Mouse (Mus musculus) mouse trophoblast stem cell (cell line): ENCODE results near the gene Lrrc34.

Source experiments
- in situ Hi-C, 2 experiments: fragments of 300-500 bp; cut with MseI, MboI; formaldehyde crosslinking; loops; 2 replicates in 1 of 2; 3 replicates in 1 of 2; pipeline ENCODE4 v1.15.1; 2025

Lrrc34 gene

GRCm38 (mm10) chr3:30647440-30648090 is at the start of gene Lrrc34:
Lrrc34 (minus strand) TSS chr3:30647869.
- in situ Hi-C loops, result no loop called here

DNA sequence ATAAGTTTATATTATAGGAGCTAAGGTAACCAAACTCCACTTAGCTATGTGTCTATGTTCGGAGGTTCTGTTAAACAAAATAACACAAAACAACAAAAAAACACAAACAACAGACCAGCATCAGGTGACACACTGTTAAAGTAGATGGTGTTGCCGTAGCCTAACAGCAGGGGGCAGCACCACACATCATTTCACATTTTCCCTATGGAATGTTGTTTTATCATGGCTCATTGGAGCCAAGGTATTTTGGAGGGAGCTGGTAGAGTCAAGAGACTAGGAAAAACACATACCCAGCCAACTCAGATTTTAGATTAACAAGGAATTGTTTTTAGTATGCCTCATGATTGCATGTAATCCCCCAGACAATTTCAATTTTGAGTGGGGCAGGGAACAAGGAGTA is 48.7 kb upstream of the Lrrc34 start:
- in situ Hi-C loops, result no loop called here

- in situ Hi-C loops, result no loop called here
Observed at GRCm38 (mm10) chr3:30695661-30696060, 48.0 kb upstream of the Lrrc34 start.

- in situ Hi-C loops, result no loop called here
Observed at GRCm38 (mm10) chr3:30690976-30691375, 43.3 kb upstream of the Lrrc34 start.

DNA sequence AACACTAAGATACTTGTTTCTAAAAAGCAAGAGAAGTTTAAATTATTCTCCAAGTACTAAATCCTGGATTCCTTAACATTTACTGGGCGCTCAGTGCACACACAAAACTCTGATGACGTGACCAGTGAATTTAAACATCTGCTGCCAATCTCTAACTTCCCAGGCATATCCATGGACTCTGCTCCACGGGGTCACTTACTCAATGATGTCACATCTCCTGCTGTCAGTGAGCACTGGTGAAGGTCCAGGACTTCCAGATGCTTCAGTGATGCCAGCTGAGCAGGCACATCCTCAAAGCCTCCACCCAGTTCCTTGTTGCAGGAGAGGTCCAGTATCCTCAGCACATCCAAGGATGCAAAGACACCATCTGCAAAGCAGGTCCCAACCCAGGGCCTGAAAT is 39.5 kb upstream of the Lrrc34 start:
- in situ Hi-C loops, result no loop called here

DNA sequence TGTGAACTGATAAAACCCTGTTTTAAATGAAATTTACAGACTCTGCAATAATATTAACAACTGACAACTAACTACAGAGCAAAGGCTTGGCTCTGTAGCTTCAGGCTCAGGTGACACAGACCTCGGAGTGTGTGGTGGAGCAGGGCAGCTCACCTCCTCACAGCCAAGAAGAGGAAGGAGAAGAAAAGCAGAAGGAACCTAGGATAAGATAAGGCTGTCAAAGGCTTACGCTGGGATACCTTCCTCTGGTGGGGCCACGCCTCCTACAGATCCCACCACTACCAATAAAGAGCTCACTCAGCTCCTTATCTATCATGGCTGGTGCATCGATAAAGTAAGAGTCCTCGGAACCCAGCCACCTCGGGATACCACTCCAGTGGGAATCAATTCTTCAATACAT is 35.5 kb upstream of the Lrrc34 start:
- in situ Hi-C loops, result no loop called here

- in situ Hi-C loops, result no loop called here
Observed at GRCm38 (mm10) chr3:30658486-30658885, 10.8 kb upstream of the Lrrc34 start.

- in situ Hi-C loops, result no loop called here
Observed at GRCm38 (mm10) chr3:30655937-30656336, 8.3 kb upstream of the Lrrc34 start.

DNA sequence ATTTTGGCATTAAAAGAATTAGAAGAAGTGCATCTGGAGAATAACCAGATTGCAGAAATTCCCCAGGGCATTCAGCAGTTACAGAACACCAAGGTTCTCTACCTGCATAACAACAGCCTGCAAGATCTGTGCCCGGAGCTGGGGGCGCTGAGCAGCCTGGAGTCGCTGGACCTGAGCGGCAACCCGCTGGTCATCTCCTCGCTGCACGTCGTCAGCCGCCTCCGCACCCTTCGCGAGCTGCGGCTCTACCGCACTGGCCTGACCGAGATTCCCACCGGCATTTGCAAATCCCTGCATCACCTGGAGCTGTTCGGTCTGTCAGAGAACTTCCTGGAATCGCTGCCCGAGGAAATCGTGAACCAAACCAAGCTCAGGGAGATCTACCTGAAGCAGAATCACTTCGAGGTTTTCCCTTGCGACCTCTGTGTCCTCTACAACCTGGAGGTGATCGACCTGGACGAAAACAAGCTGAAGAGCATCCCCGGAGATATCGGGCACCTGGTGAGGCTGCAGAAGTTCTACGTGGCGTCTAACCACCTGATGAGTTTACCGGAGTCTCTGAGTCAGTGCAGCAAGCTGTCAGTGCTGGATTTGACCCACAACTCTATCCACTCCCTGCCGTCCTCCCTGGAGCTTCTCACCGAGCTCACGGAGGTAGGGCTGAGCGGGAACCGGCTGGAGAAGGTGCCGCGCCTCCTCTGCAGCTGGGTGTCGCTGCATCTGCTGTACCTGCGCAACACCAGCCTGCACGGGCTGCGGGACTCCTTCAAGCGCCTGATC is 2.6 kb upstream of the Lrrc34 start:
- in situ Hi-C loops, result no loop called here

DNA sequence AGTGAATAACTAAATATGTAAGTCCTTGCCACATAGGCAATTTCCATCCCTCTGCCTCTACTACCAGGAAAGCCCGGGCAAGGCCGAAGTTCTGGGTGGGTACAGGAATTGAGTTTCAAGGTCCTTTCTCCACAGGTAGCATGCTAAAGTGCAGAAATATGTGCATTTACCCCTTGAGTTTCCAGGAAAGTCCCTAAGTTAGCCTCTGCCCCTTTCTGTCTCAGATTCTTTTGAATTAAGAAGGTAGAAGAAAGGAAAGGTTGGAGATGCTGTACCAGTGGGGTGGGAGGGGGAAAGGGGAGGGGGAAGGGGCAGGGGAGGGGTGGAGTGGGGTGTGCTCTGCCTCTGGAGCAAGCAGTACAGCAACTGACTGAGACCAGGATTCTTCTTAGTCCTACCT is 797 bp upstream of the Lrrc34 start:
- in situ Hi-C loops, result no loop called here

- in situ Hi-C loops, result no loop called here
Observed at GRCm38 (mm10) chr3:30646761-30647160, 908 bp downstream of the Lrrc34 start.

- in situ Hi-C loops, result no loop called here
Observed at GRCm38 (mm10) chr3:30644207-30644606, 3.5 kb downstream of the Lrrc34 start, which contains the start of gene Lrriq4. Lrriq4 (plus strand) TSS chr3:30644507.

DNA sequence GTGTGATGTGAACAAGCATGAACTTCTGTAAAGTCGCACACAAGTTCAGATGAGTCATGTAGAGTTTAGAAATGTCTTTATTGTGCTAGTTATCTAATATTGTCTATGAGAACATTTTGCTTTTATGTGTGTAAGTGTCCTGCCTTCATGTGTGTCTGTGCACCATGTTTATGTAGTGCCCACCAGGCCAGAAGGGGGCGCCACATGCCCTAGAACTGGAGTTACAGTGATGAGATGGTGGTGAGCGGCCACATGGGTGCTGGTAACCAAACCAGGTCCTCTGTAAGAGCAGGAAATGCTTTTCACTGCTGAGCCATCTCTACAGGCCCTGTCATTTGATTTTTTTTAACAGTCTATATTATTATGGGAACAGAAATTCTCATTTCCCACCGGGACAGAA is 12.0 kb downstream of the Lrrc34 start:
- in situ Hi-C loops, result no loop called here

DNA sequence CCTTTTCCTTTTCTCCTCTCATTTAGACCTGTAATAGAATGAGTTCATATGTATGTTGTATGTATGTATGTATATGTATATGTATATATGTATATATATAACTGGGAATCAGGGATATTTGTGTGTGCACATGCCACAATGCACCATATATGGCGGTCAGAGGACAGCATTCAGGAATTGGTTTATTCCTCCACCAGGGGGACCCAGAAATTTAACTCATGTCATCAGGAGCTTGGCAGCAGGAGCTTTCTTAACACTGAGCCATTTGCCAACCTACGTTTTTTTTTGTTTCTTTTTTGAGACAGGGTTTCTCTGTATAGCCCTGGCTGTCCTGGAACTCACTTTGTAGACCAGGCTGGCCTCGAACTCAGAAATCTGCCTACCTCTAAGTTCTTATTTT is 14.0 kb downstream of the Lrrc34 start:
- in situ Hi-C loops, result no loop called here

DNA sequence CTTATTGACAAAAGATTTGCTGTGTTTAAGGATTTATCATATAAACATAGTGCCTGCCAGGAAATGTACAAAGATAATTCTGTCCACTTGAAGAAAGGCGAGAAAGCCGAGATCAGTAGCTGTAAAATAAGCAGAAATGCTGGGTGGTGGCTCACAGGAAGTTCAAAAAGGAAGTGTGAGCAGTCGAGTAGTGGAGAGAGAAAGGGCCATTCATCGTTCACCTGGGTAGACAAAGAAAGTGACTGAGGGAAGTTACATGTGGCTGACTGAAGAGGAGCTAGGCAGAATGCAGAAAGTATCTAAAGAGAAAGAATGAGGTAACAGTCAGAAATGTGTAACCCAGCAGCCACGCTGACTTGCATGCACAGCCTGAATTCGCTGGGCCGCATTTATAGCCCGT is 27.5 kb downstream of the Lrrc34 start:
- in situ Hi-C loops, result no loop called here

DNA sequence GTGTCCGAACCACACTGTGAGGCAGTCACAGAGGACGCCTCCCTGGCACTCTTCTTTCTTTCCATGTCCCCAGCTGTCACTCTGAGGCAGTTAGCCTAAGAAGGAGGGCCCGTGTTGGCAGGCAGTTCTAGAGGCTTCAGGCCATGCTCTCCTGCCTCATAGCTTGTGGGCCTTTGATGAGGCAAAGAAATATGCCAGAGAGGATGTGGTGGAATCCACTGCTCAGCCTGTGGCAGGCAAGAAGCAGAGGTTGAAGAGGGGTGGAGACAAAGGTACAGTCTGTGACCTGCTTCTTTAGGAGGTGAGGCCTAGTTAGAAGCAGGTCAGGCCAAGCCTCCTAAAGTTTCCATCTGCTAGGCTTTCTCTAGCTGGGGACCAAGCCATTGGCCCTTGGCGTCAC is 36.7 kb downstream of the Lrrc34 start:
- in situ Hi-C loops, result no loop called here

DNA sequence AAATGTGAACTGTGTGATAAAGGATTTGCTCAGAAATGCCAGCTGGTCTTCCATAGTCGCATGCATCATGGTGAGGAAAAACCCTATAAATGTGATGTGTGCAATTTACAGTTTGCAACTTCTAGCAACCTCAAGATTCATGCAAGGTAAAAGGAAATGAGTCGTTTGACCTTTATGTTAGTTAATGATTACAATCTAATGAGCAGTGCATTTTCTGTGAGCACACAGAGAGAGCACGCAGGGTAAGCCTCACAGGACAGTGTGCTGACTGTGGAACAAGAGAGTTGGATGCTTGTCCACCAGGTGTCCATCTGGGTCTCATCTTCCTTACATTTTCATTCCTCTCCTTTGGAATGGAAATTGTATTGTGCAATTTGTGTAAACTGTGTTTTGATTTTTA is 38.7 kb downstream of the Lrrc34 start:
- in situ Hi-C loops, result no loop called here

- in situ Hi-C loops, result no loop called here
Observed at GRCm38 (mm10) chr3:30603256-30603655, 44.4 kb downstream of the Lrrc34 start.

GRCm38 (mm10) chr3:30602740-30603098 is 45.0 kb downstream of the Lrrc34 start:
- in situ Hi-C loops, result no loop called here

- in situ Hi-C loops, result no loop called here
Observed at GRCm38 (mm10) chr3:30602065-30602739, 45.5 kb downstream of the Lrrc34 start, which contains the start of gene Mynn. Mynn (plus strand) TSS chr3:30602065.

- in situ Hi-C loops, result no loop called here
Observed at GRCm38 (mm10) chr3:30601610-30602064, 46.0 kb downstream of the Lrrc34 start.

DNA sequence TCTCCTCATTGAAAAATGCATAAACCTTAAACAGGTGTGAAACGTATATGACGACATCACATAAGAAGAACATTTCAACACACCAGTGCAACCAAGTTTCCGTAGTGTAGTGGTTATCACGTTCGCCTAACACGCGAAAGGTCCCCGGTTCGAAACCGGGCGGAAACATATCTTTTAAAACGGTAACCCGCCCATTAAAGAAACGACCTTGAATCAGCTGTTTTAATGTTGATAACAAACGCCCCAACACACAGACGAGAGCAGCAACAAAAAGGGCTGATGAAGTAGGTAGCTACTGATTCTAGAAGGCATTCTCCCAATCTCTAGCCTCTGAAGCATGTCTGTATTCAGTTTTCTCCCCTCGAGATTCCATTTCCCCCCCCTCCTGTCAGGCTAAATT is 46.5 kb downstream of the Lrrc34 start:
- in situ Hi-C loops, result no loop called here

- in situ Hi-C loops, result no loop called here
Observed at GRCm38 (mm10) chr3:30600717-30601116, 47.0 kb downstream of the Lrrc34 start.
